Mouse (Mus musculus) erythroblast, embryonic 14.5 days (primary cell): ENCODE results near the gene Gm5072. TPM values are rescaled to one million over a fixed set of nuclear protein-coding genes. Genes with fewer than 3 reads are reported as not detected.
"Not testable (repeated sequence)": the region's sequence is repeated elsewhere in the genome, so short reads cannot be mapped to it uniquely, and the experiment has no call there.

Source experiments
- H3K27me3 ChIP-seq: 2 replicates; pipeline ENCODE4 v1.6.1; 2012; ENCODE audit warnings: inconsistent platforms; ENCODE audit not compliant: control insufficient read depth
- H3K36me3 ChIP-seq: 2 replicates; pipeline ENCODE4 v1.6.1; 2012; ENCODE audit warnings: mild to moderate bottlenecking, inconsistent platforms; ENCODE audit not compliant: control insufficient read depth
- H3K4me1 ChIP-seq: 2 replicates; pipeline ENCODE4 v1.6.1; 2012; ENCODE audit warnings: inconsistent platforms; ENCODE audit not compliant: control insufficient read depth
- H3K4me3 ChIP-seq: replicated peaks from 2 replicates; pipeline ENCODE3; 2012; ENCODE audit warnings: moderate library complexity, mild to moderate bottlenecking, inconsistent platforms
- H3K9me3 ChIP-seq: 2 replicates; pipeline ENCODE4 v1.6.1; 2012; ENCODE audit warnings: low read length, inconsistent platforms, mixed read lengths; ENCODE audit not compliant: control insufficient read depth
- polyA plus RNA-seq: library from polyadenylated mRNA; stranded (reverse); fragments of >175 nt; gene quantifications from 2 replicates; pipeline ENCODE4 v1.2.3, GENCODE M21; 2012

The Gm5072 gene
- polyA plus RNA-seq = not detected in 2 replicates

- not testable (repeated sequence) for H3K36me3 ChIP-seq, H3K27me3 ChIP-seq
Measured at GRCm38 (mm10) chrX:91392200-91392599, at the start of gene Gm5072. Gm5072 (plus strand) TSS chrX:91392500.

More at GRCm38 (mm10) chrX:91392200-91392599, at the start of gene Gm5072:
- H3K4me1 ChIP-seq, H3K9me3 ChIP-seq, H3K4me3 ChIP-seq: not testable (repeated sequence)

Other genes with a start within 250 kb of the Gm5072 start
- gene Mageb2, start 60.8 kb upstream of the Gm5072 start, polyA plus RNA-seq = not detected in 2 replicates
- not detected in 2 replicates for gene Gm8914, start 87.6 kb downstream of the Gm5072 start, polyA plus RNA-seq
- gene 1700084M14Rik, start 183.4 kb downstream of the Gm5072 start, polyA plus RNA-seq = not detected in 2 replicates
- not detected in 2 replicates for gene Gm14781, start 239.7 kb downstream of the Gm5072 start, polyA plus RNA-seq